Mouse (Mus musculus) myocyte (in vitro differentiated cells): ENCODE measurements around the gene 2210017I01Rik. TPM values are rescaled to one million over a fixed set of nuclear protein-coding genes. Genes with fewer than 3 reads are reported as not detected.

Source experiments
- H3K27me3 ChIP-seq: one replicate; pipeline ENCODE4 v1.6.1; 2011; ENCODE audit not compliant: control insufficient read depth, insufficient read depth, insufficient read length
- H3K36me3 ChIP-seq: one replicate; pipeline ENCODE4 v1.6.1; 2011; ENCODE audit not compliant: control insufficient read depth, insufficient read depth
- H3K4me2 ChIP-seq: one replicate; pipeline ENCODE4 v1.6.1; 2011; ENCODE audit warnings: low read depth, control low read depth
- H3K4me3 ChIP-seq: one replicate; pipeline ENCODE4 v1.5.1; 2011; ENCODE audit warnings: mild to moderate bottlenecking, control low read depth, moderate library complexity
- H3K79me2 ChIP-seq: one replicate; pipeline ENCODE4 v1.6.1; 2011; ENCODE audit not compliant: control insufficient read depth, insufficient read depth
- H3ac ChIP-seq: one replicate; pipeline ENCODE4 v1.6.1; 2011; ENCODE audit not compliant: control insufficient read depth, insufficient read length
- CEBPB ChIP-seq: IDR thresholded peaks from 2 replicates; pipeline ENCODE4 v1.6.1; 2011; ENCODE audit warnings: mild to moderate bottlenecking, moderate library complexity; ENCODE audit not compliant: poor library complexity, insufficient read depth, severe bottlenecking
- E2F4 ChIP-seq: IDR thresholded peaks from one replicate; pipeline ENCODE4 v1.6.1; 2011; ENCODE audit warnings: mild to moderate bottlenecking, control low read depth, moderate library complexity; ENCODE audit not compliant: insufficient read depth
- MAX ChIP-seq: IDR thresholded peaks from one replicate; pipeline ENCODE4 v1.6.1; 2011; ENCODE audit warnings: low read depth, mild to moderate bottlenecking, control low read depth
- MYOD1 ChIP-seq, 3 experiments: IDR thresholded peaks; one replicate each; pipeline ENCODE4 v1.6.1; 2011; ENCODE audit warnings: control low read depth in 2 of 3, low read depth in 2 of 3, mild to moderate bottlenecking in 2 of 3, moderate library complexity in 1 of 3; ENCODE audit not compliant: insufficient read length in 2 of 3, control insufficient read depth in 1 of 3
- MYOG ChIP-seq, 3 experiments: IDR thresholded peaks; one replicate each; pipeline ENCODE4 v1.6.1; 2011; ENCODE audit warnings: control low read depth in 2 of 3, low read depth in 2 of 3, mild to moderate bottlenecking in 2 of 3; ENCODE audit not compliant: insufficient read length in 2 of 3, control insufficient read depth in 1 of 3, insufficient read depth in 1 of 3
- POLR2A ChIP-seq: IDR thresholded peaks from one replicate; pipeline ENCODE4 v1.6.1; 2011; ENCODE audit warnings: low read depth, mild to moderate bottlenecking, control low read depth, moderate library complexity; ENCODE audit not compliant: insufficient read length
- POLR2AphosphoS2 ChIP-seq: IDR thresholded peaks from one replicate; pipeline ENCODE4 v1.6.1; 2011; ENCODE audit warnings: low read depth, control low read depth; ENCODE audit not compliant: insufficient read length
- REST ChIP-seq: IDR thresholded peaks from one replicate; pipeline ENCODE4 v1.6.1; 2011; ENCODE audit warnings: mild to moderate bottlenecking, control low read depth, moderate library complexity; ENCODE audit not compliant: insufficient read depth, insufficient read length
- SRF ChIP-seq: IDR thresholded peaks from one replicate; pipeline ENCODE4 v1.6.1; 2011; ENCODE audit warnings: low read depth; ENCODE audit not compliant: control insufficient read depth, insufficient read length
- TCF12 ChIP-seq: IDR thresholded peaks from one replicate; pipeline ENCODE4 v1.6.1; 2011; ENCODE audit warnings: mild to moderate bottlenecking, control low read depth; ENCODE audit not compliant: poor library complexity, insufficient read depth, severe bottlenecking
- TCF3 ChIP-seq: IDR thresholded peaks from one replicate; pipeline ENCODE4 v1.6.1; 2011; ENCODE audit warnings: low read depth, control low read depth; ENCODE audit not compliant: insufficient read length
- USF1 ChIP-seq: IDR thresholded peaks from one replicate; pipeline ENCODE4 v1.6.1; 2011; ENCODE audit warnings: low read depth, mild to moderate bottlenecking, control low read depth, moderate library complexity
- polyA plus RNA-seq: library from polyadenylated mRNA; unstranded; fragments of >200 nt; fragmentation: generic; extraction: Trizol; gene quantifications from one replicate; pipeline ENCODE4 v1.2.1, GENCODE M21; 2012; ENCODE audit warnings: missing spikeins

The 2210017I01Rik gene
- polyA plus RNA-seq, 1 experiment = not detected

- H3K79me2 ChIP-seq = no peaks in the 10 kb centered on the region
- TF ChIP-seq POLR2AphosphoS2 (no peak), MYOG (IDR thresholded peaks at IDR 0.05; ENCODE audit: control insufficient read depth in 1 of 3, insufficient read depth in 1 of 3, insufficient read length in 2 of 3, low read depth in 2 of 3) (no peak), MYOD1 (IDR thresholded peaks at IDR 0.05; ENCODE audit: control insufficient read depth in 1 of 3, insufficient read length in 2 of 3, low read depth in 2 of 3) (no peak), E2F4 (no peak), TCF12 (no peak), USF1 (no peak)
- H3K4me3 ChIP-seq = no peak overlapping the region
- H3K36me3 ChIP-seq = no peaks in the 10 kb centered on the region
- no peak overlapping the region for H3K4me2 ChIP-seq
- H3K27me3 ChIP-seq = no peaks in the 10 kb centered on the region
- H3ac ChIP-seq = no peak overlapping the region
These were observed 34.7 kb downstream of the 2210017I01Rik start for GRCm38 (mm10) chr3:92572514-92573155.

- TF ChIP-seq E2F4 (no peak), USF1 (no peak), REST (no peak), POLR2A (no peak), MYOG (IDR thresholded peaks at IDR 0.05; ENCODE audit: control insufficient read depth in 1 of 3, insufficient read depth in 1 of 3, insufficient read length in 2 of 3, low read depth in 2 of 3) (no peak), POLR2AphosphoS2 (no peak), TCF12 (no peak), TCF3 (no peak), MYOD1 (IDR thresholded peaks at IDR 0.05; ENCODE audit: control insufficient read depth in 1 of 3, insufficient read length in 2 of 3, low read depth in 2 of 3) (no peak), SRF (no peak), MAX (no peak), CEBPB (no peak)
- no peak overlapping the region for H3K4me3 ChIP-seq
- no peaks in the 10 kb centered on the region for H3K79me2 ChIP-seq
- no peaks in the 10 kb centered on the region for H3K36me3 ChIP-seq
- no peak overlapping the region for H3K4me2 ChIP-seq
- no peaks in the 10 kb centered on the region for H3K27me3 ChIP-seq
- H3ac ChIP-seq = no peak overlapping the region
These were observed 38.5 kb downstream of the 2210017I01Rik start for GRCm38 (mm10) chr3:92568752-92569151.

- H3K36me3 ChIP-seq = no peaks in the 10 kb centered on the region
- H3K4me2 ChIP-seq = no peak overlapping the region
- H3K79me2 ChIP-seq = no peaks in the 10 kb centered on the region
- no peak overlapping the region for H3K4me3 ChIP-seq
- H3K27me3 ChIP-seq = no peaks in the 10 kb centered on the region
- H3ac ChIP-seq = no peak overlapping the region
- TF ChIP-seq SRF = no peak
- TF ChIP-seq MAX = no peak
- no peak for TF ChIP-seq REST
- no peak for TF ChIP-seq USF1
- no peak for TF ChIP-seq TCF3
- TF ChIP-seq POLR2AphosphoS2 = no peak
- TF ChIP-seq TCF12 = no peak
- no peak for TF ChIP-seq POLR2A
- TF ChIP-seq CEBPB = no peak
- no peak for TF ChIP-seq E2F4
- no peak for TF ChIP-seq MYOD1 (IDR thresholded peaks at IDR 0.05; ENCODE audit: control insufficient read depth in 1 of 3, insufficient read length in 2 of 3, low read depth in 2 of 3)
- TF ChIP-seq MYOG (IDR thresholded peaks at IDR 0.05; ENCODE audit: control insufficient read depth in 1 of 3, insufficient read depth in 1 of 3, insufficient read length in 2 of 3, low read depth in 2 of 3) = no peak
These were observed 41.9 kb downstream of the 2210017I01Rik start for GRCm38 (mm10) chr3:92565418-92565817.

Other genes starting within 250 kb of the 2210017I01Rik start
- not detected for gene Sprr2f, start 242.3 kb downstream of the 2210017I01Rik start, polyA plus RNA-seq
- 0.06 TPM for gene Sprr2h, start 221.8 kb downstream of the 2210017I01Rik start, polyA plus RNA-seq
- not detected for gene Sprr2i, start 199.5 kb downstream of the 2210017I01Rik start, polyA plus RNA-seq
- gene Sprr2j-ps, start 189.4 kb downstream of the 2210017I01Rik start, polyA plus RNA-seq = not detected
- 13.6 TPM for gene Gm9774, start 178.1 kb downstream of the 2210017I01Rik start, polyA plus RNA-seq
- 2.8 TPM for gene Sprr2k, start 174.9 kb downstream of the 2210017I01Rik start, polyA plus RNA-seq
- 0.05 TPM for gene Sprr1b, start 168.7 kb downstream of the 2210017I01Rik start, polyA plus RNA-seq
- gene Sprr3, start 148.8 kb downstream of the 2210017I01Rik start, polyA plus RNA-seq = not detected
- 9.2 TPM for gene Sprr1a, start 121.6 kb downstream of the 2210017I01Rik start, polyA plus RNA-seq
- gene Sprr4, start 107.0 kb downstream of the 2210017I01Rik start, polyA plus RNA-seq = not detected
- gene 2310046K23Rik, start 73.0 kb downstream of the 2210017I01Rik start, polyA plus RNA-seq = not detected
- gene Ivl, start 33.8 kb downstream of the 2210017I01Rik start, polyA plus RNA-seq = not detected
- gene Smcp, start 18.5 kb downstream of the 2210017I01Rik start, polyA plus RNA-seq = not detected
- not detected for gene Lce6a, start 14.2 kb upstream of the 2210017I01Rik start, polyA plus RNA-seq
- gene Lce1a1, start 40.8 kb upstream of the 2210017I01Rik start, polyA plus RNA-seq = not detected
- gene Lce1b, start 49.4 kb upstream of the 2210017I01Rik start, polyA plus RNA-seq = not detected
- not detected for gene Lce1a2, start 62.8 kb upstream of the 2210017I01Rik start, polyA plus RNA-seq
- not detected for gene Lce1c, start 71.8 kb upstream of the 2210017I01Rik start, polyA plus RNA-seq
- not detected for gene Lce1d, start 79.7 kb upstream of the 2210017I01Rik start, polyA plus RNA-seq
- not detected for gene Lce1e, start 101.6 kb upstream of the 2210017I01Rik start, polyA plus RNA-seq
- gene Lce1f, start 112.9 kb upstream of the 2210017I01Rik start, polyA plus RNA-seq = 0.19 TPM
- not detected for gene Gm38119, start 131.6 kb upstream of the 2210017I01Rik start, polyA plus RNA-seq
- 0.07 TPM for gene Lce1g, start 144.8 kb upstream of the 2210017I01Rik start, polyA plus RNA-seq
- not detected for gene Lce1h, start 157.6 kb upstream of the 2210017I01Rik start, polyA plus RNA-seq
- gene Lce1i, start 171.4 kb upstream of the 2210017I01Rik start, polyA plus RNA-seq = not detected
- not detected for gene Lce1j, start 183.0 kb upstream of the 2210017I01Rik start, polyA plus RNA-seq
- gene Lce1k, start 200.4 kb upstream of the 2210017I01Rik start, polyA plus RNA-seq = not detected
- not detected for gene Kprp, start 219.8 kb upstream of the 2210017I01Rik start, polyA plus RNA-seq
- gene Lce1l, start 243.8 kb upstream of the 2210017I01Rik start, polyA plus RNA-seq = not detected